Mouse (Mus musculus) forebrain, embryonic 15.5 days (tissue): ENCODE measurements around the gene Cenpt. TPM values are rescaled to one million over a fixed set of nuclear protein-coding genes. Genes with fewer than 3 reads are reported as not detected.

Experiments
- ATAC-seq: fragments of 200-750 bp; cut with Nextera tagmentation; replicated peaks from 2 replicates; pipeline ENCODE4 v1.8.0; 2017; ENCODE audit warnings: mild to moderate bottlenecking, moderate TSS enrichment, moderate library complexity
- H3K27ac ChIP-seq: fragments of 300-500 bp; sonication (generic); replicated peaks from 2 replicates; pipeline ENCODE4 v1.5.1; 2015; ENCODE audit warnings: mild to moderate bottlenecking, inconsistent platforms
- H3K27me3 ChIP-seq: fragments of 300-500 bp; sonication (generic); 2 replicates; pipeline ENCODE4 v1.6.1; 2015; ENCODE audit warnings: inconsistent platforms
- H3K36me3 ChIP-seq: fragments of 300-500 bp; sonication (generic); 2 replicates; pipeline ENCODE4 v1.6.1; 2015; ENCODE audit warnings: mild to moderate bottlenecking, inconsistent platforms
- H3K4me1 ChIP-seq: fragments of 300-500 bp; sonication (generic); 2 replicates; pipeline ENCODE4 v1.6.1; 2015; ENCODE audit warnings: inconsistent platforms
- H3K4me2 ChIP-seq: fragments of 300-500 bp; sonication (generic); replicated peaks from 2 replicates; pipeline ENCODE4 v1.6.1; 2015; ENCODE audit warnings: mild to moderate bottlenecking, inconsistent platforms
- H3K4me3 ChIP-seq: fragments of 300-500 bp; sonication (generic); 2 replicates; pipeline ENCODE4 v1.5.1; 2015; ENCODE audit warnings: mild to moderate bottlenecking, inconsistent platforms
- H3K9ac ChIP-seq: fragments of 300-500 bp; sonication (generic); replicated peaks from 2 replicates; pipeline ENCODE4 v1.6.1; 2015; ENCODE audit warnings: mild to moderate bottlenecking, inconsistent platforms
- H3K9me3 ChIP-seq: fragments of 300-500 bp; sonication (generic); 2 replicates; pipeline ENCODE4 v1.6.1; 2016; ENCODE audit warnings: inconsistent platforms
- WGBS: fragments of 180-500 bp; shearing (Covaris S2); methylation state at CpG from one replicate; pipeline ENCODE4 v1.1.7; 2015; ENCODE audit warnings: mixed read lengths; 5-methylcytosine and 5-hydroxymethylcytosine counted together
- polyA plus RNA-seq: library from polyadenylated mRNA; unstranded; fragments of >200 nt; fragmentation: Nextera tagmentation; extraction: Ambion mirVana; gene quantifications from 2 replicates; pipeline ENCODE4 v1.2.1, GENCODE M21; 2015

Cenpt gene
- polyA plus RNA-seq, 1 experiment from 2014 or later = 65.0 TPM

- 94% methylated on average over 3 of the region's 3 CpGs for WGBS
- peaks cover 46% of the 10 kb centered on the region for H3K36me3 ChIP-seq
- ATAC-seq = no peak
- no peak overlapping the region for H3K27ac ChIP-seq
- H3K9me3 ChIP-seq = no peaks in the 10 kb centered on the region
- H3K27me3 ChIP-seq = no peaks in the 10 kb centered on the region
- H3K4me2 ChIP-seq = no peak overlapping the region
- H3K4me1 ChIP-seq = peaks cover 12% of the 10 kb centered on the region; the same call in 1 of the 2 replicates
- no peak overlapping the region for H3K9ac ChIP-seq
- no peak overlapping the region for H3K4me3 ChIP-seq
Measured at GRCm38 (mm10) chr8:105819659-105820058, 33.4 kb downstream of the Cenpt start.

GRCm38 (mm10) chr8:105813241-105813640, 39.8 kb downstream of the Cenpt start:
- Histone ChIP-seq H3K4me2 (no peak overlapping the region), H3K9me3 (no peaks in the 10 kb centered on the region), H3K4me1 (no peaks in the 10 kb centered on the region), H3K9ac (no peak overlapping the region), H3K36me3 (peaks cover 6% of the 10 kb centered on the region; the same call in 1 of the 2 replicates), H3K4me3 (no peak overlapping the region), H3K27ac (no peak overlapping the region), H3K27me3 (no peaks in the 10 kb centered on the region)
- ATAC-seq = no peak
- 97% methylated on average over 6 of the region's 6 CpGs for whole genome bisulfite sequencing

- H3K4me3 ChIP-seq = no peak overlapping the region
- ATAC-seq = no peak
- H3K4me1 ChIP-seq = no peaks in the 10 kb centered on the region
- H3K9me3 ChIP-seq = no peaks in the 10 kb centered on the region
- H3K9ac ChIP-seq = no peak overlapping the region
- H3K4me2 ChIP-seq = no peak overlapping the region
- no peaks in the 10 kb centered on the region; the same call in 1 of the 2 replicates for H3K36me3 ChIP-seq
- 94% methylated on average over 5 of the region's 5 CpGs for WGBS
- H3K27ac ChIP-seq = no peak overlapping the region
- H3K27me3 ChIP-seq = no peaks in the 10 kb centered on the region
Measured at GRCm38 (mm10) chr8:105812511-105812910, 40.6 kb downstream of the Cenpt start.

GRCm38 (mm10) chr8:105811543-105811942, 41.5 kb downstream of the Cenpt start:
- Histone ChIP-seq H3K4me2 (no peak overlapping the region), H3K36me3 (no peaks in the 10 kb centered on the region; the same call in 1 of the 2 replicates), H3K4me3 (no peak overlapping the region), H3K9me3 (no peaks in the 10 kb centered on the region), H3K27ac (no peak overlapping the region), H3K4me1 (no peaks in the 10 kb centered on the region), H3K9ac (no peak overlapping the region), H3K27me3 (no peaks in the 10 kb centered on the region)
- WGBS = 80% methylated on average over 3 of the region's 3 CpGs
- no peak for ATAC-seq

- H3K27ac ChIP-seq = no peak overlapping the region
- H3K9me3 ChIP-seq = no peaks in the 10 kb centered on the region
- no peaks in the 10 kb centered on the region for H3K27me3 ChIP-seq
- H3K4me2 ChIP-seq = no peak overlapping the region
- no peak overlapping the region for H3K9ac ChIP-seq
- no peaks in the 10 kb centered on the region for H3K4me1 ChIP-seq
- no peak overlapping the region for H3K4me3 ChIP-seq
- no peaks in the 10 kb centered on the region; the same call in 1 of the 2 replicates for H3K36me3 ChIP-seq
- 92% methylated on average over 10 of the region's 10 CpGs for WGBS
- ATAC-seq = no peak
Measured at GRCm38 (mm10) chr8:105811061-105811460, 42.0 kb downstream of the Cenpt start.

- H3K27me3 ChIP-seq = no peaks in the 10 kb centered on the region
- no peaks in the 10 kb centered on the region for H3K9me3 ChIP-seq
- H3K4me1 ChIP-seq = no peaks in the 10 kb centered on the region
- no peak overlapping the region for H3K9ac ChIP-seq
- 88% methylated on average over 6 of the region's 6 CpGs for WGBS
- H3K4me2 ChIP-seq = no peak overlapping the region
- no peak overlapping the region for H3K27ac ChIP-seq
- ATAC-seq = no peak
- H3K36me3 ChIP-seq = peaks cover under 1% of the 10 kb centered on the region
- no peak overlapping the region for H3K4me3 ChIP-seq
Measured at GRCm38 (mm10) chr8:105810245-105810786, 42.8 kb downstream of the Cenpt start.

GRCm38 (mm10) chr8:105808480-105808879, 44.6 kb downstream of the Cenpt start:
- ATAC-seq = no peak
- 91% methylated on average over 2 of the region's 2 CpGs for WGBS

GRCm38 (mm10) chr8:105807766-105808165, 45.3 kb downstream of the Cenpt start:
- no peak overlapping the region for H3K27ac ChIP-seq
- H3K4me2 ChIP-seq = no peak overlapping the region
- peaks cover 11% of the 10 kb centered on the region for H3K36me3 ChIP-seq
- H3K4me1 ChIP-seq = no peaks in the 10 kb centered on the region
- no peaks in the 10 kb centered on the region for H3K9me3 ChIP-seq
- WGBS = 79% methylated on average over 5 of the region's 5 CpGs
- no peak overlapping the region for H3K9ac ChIP-seq
- no peak overlapping the region for H3K4me3 ChIP-seq
- no peaks in the 10 kb centered on the region for H3K27me3 ChIP-seq
- no peak for ATAC-seq

More at GRCm38 (mm10) chr8:105808480-105808879, 44.6 kb downstream of the Cenpt start:
- no peaks in the 10 kb centered on the region for H3K9me3 ChIP-seq
- H3K36me3 ChIP-seq = peaks cover 11% of the 10 kb centered on the region
- no peaks in the 10 kb centered on the region for H3K4me1 ChIP-seq
- H3K27ac ChIP-seq = no peak overlapping the region
- no peak overlapping the region for H3K9ac ChIP-seq
- H3K4me3 ChIP-seq = no peak overlapping the region
- H3K27me3 ChIP-seq = no peaks in the 10 kb centered on the region
- H3K4me2 ChIP-seq = no peak overlapping the region

- Histone ChIP-seq H3K27me3 (no peaks in the 10 kb centered on the region), H3K9ac (no peak overlapping the region), H3K9me3 (no peaks in the 10 kb centered on the region), H3K4me2 (no peak overlapping the region), H3K36me3 (peaks cover 11% of the 10 kb centered on the region), H3K4me3 (no peak overlapping the region), H3K27ac (no peak overlapping the region), H3K4me1 (no peaks in the 10 kb centered on the region)
- 91% methylated on average over 1 of the region's 1 CpGs for WGBS
- ATAC-seq = no peak
Measured at GRCm38 (mm10) chr8:105805964-105806363, 47.1 kb downstream of the Cenpt start.

- H3K4me2 ChIP-seq = no peak overlapping the region
- no peak overlapping the region for H3K27ac ChIP-seq
- no peak overlapping the region for H3K4me3 ChIP-seq
- peaks cover 11% of the 10 kb centered on the region for H3K36me3 ChIP-seq
- no peak for ATAC-seq
- H3K4me1 ChIP-seq = no peaks in the 10 kb centered on the region
- WGBS = 79% methylated on average over 3 of the region's 3 CpGs
- no peaks in the 10 kb centered on the region for H3K27me3 ChIP-seq
- no peaks in the 10 kb centered on the region for H3K9me3 ChIP-seq
- no peak overlapping the region for H3K9ac ChIP-seq
Measured at GRCm38 (mm10) chr8:105805346-105805745, 47.7 kb downstream of the Cenpt start.

- peaks cover 11% of the 10 kb centered on the region for H3K36me3 ChIP-seq
- no peak overlapping the region for H3K4me2 ChIP-seq
- H3K27me3 ChIP-seq = no peaks in the 10 kb centered on the region
- no peak overlapping the region for H3K9ac ChIP-seq
- WGBS = 92% methylated on average over 7 of the region's 7 CpGs
- H3K27ac ChIP-seq = no peak overlapping the region
- no peaks in the 10 kb centered on the region for H3K9me3 ChIP-seq
- no peaks in the 10 kb centered on the region for H3K4me1 ChIP-seq
- no peak overlapping the region for H3K4me3 ChIP-seq
- no peak for ATAC-seq
Measured at GRCm38 (mm10) chr8:105804797-105805196, 48.3 kb downstream of the Cenpt start.

- Histone ChIP-seq H3K27ac (no peak overlapping the region), H3K9ac (no peak overlapping the region), H3K9me3 (no peaks in the 10 kb centered on the region), H3K4me1 (peaks cover 8% of the 10 kb centered on the region), H3K36me3 (peaks cover 11% of the 10 kb centered on the region), H3K4me2 (no peak overlapping the region), H3K27me3 (no peaks in the 10 kb centered on the region), H3K4me3 (no peak overlapping the region)
- WGBS = 93% methylated on average over 6 of the region's 6 CpGs
- ATAC-seq = no peak
Measured at GRCm38 (mm10) chr8:105801153-105801904, 51.7 kb downstream of the Cenpt start.
